Mouse (Mus musculus): Measurements from ENCODE around the gene Gpr152. TPM values are rescaled to one million over a fixed set of nuclear protein-coding genes. Genes with fewer than 3 reads are reported as not detected.

Gpr152 gene
- total RNA-seq, 2 experiments from 2014 or later = not detected

DNA sequence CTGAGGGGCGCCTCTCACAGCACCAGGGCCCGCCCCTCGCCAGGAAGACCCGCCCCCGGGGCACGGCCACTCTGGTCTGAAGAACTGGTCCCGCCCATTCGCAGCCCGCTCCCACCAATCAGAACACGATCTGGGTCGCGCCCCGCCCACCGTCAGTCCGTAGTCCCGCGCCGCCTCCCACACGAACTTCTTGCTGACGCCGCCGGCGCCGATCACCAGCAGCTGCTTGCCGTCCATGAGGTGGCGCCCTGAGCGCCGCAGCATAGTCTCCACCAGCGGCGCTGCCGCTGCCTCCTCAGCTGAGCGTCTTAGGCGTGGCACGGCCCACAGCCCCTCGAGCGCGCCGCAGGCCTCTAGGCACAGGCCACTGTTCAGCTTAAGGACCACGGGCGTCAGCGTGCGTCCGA, 29.8 kb downstream of the Gpr152 start:
- ATAC-seq (ENCODE audit: poor library complexity, severe bottlenecking) = peak; percentile 97

DNA sequence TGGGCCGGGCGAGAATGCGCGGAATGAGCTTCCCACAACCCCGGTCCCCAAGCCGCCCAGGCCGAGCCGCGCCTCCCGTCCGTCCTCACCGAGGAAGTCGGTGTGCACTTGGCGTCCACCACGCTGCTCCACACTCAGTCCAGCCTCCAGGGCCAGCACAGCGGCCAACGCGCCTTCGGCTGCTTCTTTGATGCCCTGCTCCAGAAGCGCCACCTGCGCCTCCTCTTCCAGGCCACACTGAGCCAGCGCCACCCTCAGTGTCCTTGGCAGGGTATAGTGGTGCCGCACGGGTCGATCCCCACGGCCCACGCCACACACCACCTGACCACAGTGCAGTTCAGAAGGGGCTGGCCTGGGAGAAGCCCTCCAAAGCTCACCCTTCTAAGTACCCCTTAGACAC, 30.2 kb downstream of the Gpr152 start:
- ATAC-seq (ENCODE audit: poor library complexity, severe bottlenecking) = no peak; the same call in 1 of the 2 replicates

DNA sequence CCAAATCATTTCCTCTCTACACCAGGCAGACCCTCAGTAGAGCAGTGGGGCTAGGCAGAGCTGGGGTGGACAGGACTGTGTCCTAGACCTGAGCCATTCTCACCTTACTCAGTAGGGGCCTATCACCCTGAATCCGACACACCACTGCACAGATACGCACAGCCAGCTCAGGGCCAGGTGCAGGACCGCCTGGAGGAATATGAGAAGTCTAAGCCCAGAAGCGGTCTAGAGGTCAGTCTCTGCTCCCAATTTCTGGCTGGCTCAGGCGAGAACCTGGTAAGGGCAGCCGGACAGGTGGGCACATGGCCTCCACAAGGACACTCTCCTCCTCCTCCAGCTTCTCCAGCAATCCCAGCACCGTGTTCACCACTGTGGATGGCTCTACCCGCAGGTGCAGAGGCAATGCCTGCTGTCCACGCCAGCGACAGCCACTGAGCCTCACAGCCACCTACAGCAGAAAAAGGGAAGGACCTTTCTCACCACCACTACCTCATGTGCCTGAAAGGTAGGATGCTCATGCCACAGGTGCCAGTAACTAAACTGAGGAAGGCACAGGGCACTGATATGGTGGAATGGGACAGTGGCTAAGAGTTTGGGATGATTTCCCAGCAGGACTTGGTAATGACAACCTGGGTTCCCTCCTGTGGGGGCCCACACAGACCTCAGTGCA, 31.3 kb downstream of the Gpr152 start:
- ATAC-seq (ENCODE audit: poor library complexity, severe bottlenecking) = no peak

DNA sequence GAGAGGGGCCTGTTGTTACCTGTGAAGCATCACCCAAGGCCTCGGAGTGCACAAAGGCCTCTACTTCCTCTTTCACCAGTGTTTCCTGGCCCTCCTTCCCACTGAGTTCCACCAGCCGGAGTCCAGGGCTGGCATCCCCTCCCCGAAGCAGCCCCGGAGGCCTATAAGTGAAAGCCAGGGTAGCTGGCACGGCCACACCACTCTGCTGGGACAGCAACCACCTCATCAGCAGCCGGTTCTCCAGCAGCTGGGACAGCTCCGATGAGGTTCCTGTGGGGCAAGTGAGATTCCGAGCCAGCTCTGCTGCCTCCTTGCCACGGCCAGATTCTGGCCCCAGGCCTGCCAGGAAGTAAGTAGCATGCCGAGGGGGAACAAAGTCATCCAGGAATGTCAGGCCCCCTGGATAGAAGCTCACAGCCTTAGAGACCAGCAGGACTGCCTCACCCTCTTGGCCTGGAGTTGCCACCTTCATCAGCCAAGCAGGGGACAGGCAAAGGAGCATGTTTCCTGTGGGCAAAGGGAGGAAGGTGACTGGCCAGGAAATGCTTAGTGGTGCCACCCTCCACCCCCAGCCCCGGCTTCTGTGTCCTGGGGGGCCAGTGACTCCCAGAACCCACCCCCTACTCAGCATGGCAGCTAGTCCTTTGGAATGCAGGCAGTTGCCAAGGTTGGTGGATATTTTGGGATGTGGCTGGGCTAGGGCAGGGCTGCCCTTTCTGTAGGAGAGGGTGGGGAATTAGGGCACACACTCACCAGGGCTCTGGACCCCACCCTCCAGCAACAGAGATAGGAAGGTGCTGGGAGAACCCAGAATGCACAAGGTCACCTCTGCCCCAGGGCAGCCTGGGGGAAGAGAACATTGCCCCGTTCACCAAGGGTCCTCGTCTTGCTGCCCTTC, 32.1 kb downstream of the Gpr152 start:
- peak; percentile 38 for ATAC-seq (ENCODE audit: poor library complexity, severe bottlenecking)

DNA sequence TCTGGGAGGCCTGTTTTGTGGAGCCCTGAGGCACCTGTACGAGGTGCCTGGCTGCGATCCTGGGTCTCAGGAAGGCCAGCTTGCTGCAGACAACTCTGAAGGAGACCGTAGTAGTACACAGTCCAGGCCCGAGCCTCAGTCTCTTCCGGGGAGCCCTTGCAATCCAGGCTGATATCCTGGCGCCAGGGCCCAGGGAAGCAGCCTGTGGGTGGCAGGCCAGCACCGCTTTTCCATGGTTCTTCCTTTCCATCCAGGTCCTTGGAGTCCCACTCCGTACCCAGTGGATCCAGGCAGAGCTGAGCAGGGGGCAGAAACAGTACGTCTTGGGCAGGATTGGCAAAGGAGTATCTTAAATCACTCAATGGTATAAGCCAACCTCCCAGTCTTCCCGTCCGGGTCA, 33.3 kb downstream of the Gpr152 start:
- ATAC-seq (ENCODE audit: poor library complexity, severe bottlenecking) = no peak

DNA sequence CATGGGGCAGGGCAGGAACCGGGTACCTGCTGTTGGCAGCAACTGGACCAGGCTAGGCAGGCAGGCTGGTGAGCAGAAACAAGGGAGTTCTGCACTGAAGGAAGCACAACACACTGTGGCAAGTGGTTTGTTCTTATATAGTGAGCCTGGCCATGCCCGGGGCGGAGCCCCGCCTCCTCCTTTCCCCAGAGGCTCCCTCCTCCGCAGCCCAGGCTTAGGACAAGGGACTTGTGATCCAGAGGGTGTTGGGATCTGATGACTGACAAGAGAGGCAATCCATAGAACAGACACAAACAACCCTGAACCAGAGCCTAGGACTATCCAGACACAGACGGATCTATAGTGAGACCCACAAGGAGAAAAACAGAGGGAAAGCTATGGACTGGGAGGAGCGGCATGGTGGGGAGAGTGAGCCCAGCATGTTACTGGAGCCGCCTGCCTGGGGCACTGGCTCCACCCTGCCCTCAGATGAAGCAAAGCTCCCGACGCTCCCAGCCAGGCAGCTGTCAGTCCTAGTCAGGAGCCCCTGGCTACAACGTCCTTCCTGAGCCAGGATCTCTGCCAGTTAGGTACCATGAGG, 35.9 kb downstream of the Gpr152 start, which contains the start of gene Carns1:
Carns1 (minus strand) TSS at position 112 of the 580 bp plus-strand sequence.
- no peak for ATAC-seq (ENCODE audit: poor library complexity, severe bottlenecking)

DNA sequence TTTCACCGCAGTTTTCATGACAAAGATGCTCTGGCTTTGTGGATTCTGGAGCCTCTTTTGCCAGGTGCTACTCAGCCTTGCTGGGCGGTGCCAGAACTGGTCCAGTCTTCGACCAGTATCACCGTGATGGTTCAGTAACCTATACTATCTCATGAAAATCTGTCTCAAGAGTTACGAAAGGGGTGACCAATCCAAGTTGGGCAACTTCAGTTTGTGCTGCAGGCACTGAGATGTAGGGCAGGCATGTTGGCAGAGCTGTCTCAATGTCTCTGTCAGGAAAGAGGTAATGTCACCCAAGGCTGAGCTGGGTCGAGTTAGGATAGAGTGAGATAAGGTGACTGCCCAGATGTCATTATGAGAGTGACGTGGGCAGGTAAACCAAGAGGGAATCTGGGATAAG, 40.8 kb downstream of the Gpr152 start:
- ATAC-seq (ENCODE audit: poor library complexity, severe bottlenecking) = peak; percentile 70

DNA sequence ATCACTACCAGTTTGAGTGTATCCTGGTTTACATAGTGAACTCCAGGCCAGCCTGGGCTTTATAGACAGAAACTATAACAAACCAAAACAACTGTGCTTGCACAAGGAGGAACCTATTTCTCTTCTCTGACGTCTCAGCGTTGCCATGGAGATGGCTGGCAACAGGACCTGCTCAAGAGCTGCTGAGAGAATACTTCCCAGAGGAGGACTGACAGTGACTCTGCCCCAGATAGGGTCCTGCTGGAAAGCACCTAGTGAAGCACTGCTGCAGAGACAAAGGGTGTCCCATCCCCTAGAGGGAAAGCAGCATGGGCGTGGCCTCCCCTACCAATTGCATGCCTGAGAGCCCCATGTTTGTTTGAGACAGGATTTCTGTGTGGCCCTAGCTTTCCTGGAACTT, 42.3 kb downstream of the Gpr152 start:
- ATAC-seq (ENCODE audit: poor library complexity, severe bottlenecking) = peak; percentile 81

DNA sequence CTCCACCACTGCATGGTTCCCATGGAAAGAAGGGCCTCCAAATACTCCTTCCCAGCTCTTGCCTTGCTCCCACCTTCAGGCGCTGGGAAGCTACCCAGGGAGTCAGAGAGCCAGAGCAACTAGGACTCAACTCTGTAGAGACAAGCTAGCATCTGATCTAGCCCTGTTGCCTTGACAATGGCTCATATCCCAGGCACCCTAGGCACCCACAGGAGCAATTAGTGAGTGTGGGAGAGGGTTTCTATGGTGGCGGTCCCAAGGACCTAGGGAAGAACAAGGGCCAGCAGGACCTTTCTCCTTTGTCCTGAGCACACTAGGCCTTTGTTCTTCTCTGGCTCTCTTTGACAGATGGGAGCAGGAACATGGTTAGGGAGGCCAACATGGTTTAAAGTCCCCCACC, 44.1 kb downstream of the Gpr152 start:
- ATAC-seq (ENCODE audit: poor library complexity, severe bottlenecking) = no peak

DNA sequence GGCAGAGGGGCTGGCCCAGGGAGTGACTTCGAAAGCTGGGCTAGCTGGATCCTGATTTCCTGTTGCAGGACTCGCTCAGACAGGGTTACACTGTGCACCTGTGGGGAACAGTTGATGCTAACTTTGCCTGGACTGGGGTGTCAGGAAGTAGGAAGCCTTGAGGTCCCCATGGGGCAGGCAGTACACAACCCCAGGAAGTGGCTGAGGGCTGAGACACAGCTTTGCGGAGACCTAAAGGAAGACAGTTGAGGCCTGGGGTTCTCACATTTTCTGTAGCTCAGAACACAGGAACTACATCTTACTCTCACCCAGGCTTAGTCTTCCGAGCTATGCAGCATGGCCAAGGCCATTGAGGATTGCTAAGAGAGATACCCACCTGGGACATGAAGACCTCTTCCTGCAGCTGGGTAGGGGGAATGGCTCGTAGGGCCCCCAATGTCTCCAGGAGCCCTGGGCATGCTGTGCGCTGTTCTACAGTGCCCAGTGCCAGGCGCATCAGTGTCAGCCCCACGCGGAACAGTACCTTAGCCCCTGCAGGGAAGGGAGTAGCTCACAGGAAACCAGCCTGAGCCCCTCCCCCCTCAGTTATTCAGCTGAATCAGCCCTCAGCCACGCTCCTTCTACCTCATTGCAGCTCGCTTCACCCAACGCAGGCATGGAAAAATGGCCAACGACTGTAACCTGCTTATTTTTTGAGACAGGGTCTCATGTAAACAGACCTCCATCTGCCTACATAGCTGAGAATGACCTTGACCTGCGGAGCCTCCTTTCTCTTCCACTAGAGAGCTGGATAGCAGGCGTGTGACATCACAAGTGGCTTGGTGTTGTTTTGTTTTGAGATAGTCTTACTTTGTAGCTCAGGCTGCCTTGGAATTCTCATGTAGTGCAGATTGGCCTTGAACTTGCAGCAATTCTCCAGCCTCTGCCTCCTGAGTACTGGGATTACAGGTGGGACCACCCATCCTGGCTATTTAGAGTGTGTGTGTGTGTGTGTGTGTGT, 45.7 kb downstream of the Gpr152 start:
- peak; percentile 55 for ATAC-seq (ENCODE audit: poor library complexity, severe bottlenecking)

DNA sequence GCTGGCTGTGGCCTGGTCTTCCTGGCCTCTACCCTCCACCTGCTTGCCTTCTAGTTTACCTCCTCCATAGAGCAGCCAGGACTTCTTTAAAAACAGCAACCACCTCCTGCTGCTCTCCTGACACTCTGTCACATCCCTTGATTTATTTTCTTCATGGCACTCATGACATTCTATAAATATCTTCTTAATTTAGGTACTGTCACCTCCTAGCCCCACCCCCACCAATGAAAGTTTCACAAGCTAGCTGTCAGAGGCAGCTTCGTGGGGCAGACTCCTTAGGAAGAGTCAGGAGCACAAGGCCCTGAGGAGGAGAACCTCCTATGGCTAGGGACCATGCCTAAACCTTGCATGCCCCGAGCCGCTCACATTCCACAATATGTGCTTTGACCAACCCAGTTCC, 47.7 kb downstream of the Gpr152 start:
- no peak for ATAC-seq (ENCODE audit: poor library complexity, severe bottlenecking)

DNA sequence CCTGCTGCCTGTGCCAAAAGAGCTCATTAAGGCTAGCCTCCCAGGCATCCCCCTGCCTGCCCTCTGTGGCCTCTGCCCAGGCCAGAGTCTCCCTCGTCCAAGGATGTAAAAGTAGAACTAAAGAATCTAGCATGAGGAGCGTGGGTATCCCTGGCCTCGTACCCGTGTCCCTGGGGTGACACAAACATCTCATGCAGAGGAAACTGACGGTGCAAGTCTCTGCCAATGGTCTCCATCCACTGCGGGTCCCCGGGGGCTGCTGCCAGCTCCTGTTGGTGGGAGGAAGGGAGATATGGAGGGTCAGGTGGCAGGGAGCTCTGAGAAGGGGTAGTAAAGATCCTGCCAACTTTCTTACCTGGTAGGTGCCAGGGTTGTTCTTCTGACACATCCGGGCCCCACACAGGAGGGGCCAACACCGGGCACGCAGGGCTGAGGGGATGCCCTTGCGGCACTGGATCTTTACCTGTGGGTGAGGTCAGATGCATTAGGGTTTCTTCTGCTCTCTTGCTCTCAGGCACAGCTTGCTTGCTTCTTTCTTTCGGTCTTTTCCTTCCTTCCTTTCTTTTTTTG, 49.5 kb downstream of the Gpr152 start:
- ATAC-seq (ENCODE audit: poor library complexity, severe bottlenecking) = no peak

DNA sequence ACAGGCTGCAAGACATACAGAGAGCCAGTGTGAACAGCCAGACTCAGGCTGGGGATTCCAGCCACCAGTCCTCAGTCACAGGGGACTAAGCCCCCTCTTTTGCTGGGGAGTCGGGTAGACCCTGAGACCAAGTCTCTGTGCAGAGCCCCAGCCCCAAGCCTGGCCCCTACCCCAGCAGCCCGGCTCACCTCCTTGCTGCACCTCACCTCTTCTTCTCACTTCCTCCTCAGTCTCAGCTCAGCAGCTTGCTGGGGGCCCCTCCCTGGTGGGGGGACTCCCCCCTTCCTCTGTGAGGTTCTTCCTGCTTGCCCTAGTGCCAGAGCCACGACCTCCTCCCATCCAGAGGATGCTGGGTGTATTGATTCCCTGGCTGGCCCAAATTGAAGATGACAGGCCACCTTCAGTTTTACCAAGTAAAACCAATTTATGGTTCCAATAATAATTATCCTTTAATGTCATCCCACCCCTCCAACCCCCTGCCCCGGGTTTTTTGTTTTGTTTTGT, 51.3 kb downstream of the Gpr152 start, which contains the start of gene Tbc1d10c:
Tbc1d10c (minus strand) TSS at position 454 of the 504 bp plus-strand sequence.
- ATAC-seq (ENCODE audit: poor library complexity, severe bottlenecking) = peak; percentile 72

DNA sequence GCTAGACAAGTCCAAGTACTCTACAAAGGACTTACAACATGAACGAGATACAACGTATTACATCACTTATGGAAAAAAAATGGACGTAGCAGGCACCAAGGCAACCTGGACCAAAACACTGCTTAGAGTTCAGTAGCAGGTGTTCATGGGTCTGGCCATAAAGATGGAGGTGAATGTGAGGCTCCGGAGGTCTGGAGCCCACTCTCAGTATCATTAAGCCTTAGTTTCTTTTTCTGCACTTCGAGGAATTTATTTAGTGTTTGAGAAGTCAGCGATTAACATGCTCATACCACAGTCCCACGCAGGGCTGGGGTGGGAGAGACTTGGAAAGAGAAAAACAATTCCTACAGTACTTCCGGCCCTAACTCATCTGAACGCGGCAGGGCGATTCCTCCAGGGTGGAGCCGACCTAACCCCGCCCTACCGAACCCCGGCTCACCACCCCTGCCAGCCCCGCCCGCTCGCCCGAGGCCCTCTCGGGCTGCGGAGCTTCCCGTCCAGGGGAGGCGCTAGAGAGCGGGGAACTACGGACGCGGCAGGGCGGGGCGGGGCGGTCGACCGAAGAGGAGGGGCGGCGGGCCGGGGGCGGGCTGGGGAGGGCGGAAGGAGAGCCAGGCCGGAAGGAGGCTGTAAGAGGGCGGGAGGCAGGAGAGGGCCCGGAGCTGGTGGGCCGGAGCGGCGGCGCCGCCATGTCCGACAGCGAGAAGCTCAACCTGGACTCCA, 52.1 kb downstream of the Gpr152 start, which contains the start of gene Ppp1ca:
Ppp1ca (plus strand) TSS at position 538 of the 723 bp plus-strand sequence.
- ATAC-seq (ENCODE audit: poor library complexity, severe bottlenecking) = peak; percentile 94

DNA sequence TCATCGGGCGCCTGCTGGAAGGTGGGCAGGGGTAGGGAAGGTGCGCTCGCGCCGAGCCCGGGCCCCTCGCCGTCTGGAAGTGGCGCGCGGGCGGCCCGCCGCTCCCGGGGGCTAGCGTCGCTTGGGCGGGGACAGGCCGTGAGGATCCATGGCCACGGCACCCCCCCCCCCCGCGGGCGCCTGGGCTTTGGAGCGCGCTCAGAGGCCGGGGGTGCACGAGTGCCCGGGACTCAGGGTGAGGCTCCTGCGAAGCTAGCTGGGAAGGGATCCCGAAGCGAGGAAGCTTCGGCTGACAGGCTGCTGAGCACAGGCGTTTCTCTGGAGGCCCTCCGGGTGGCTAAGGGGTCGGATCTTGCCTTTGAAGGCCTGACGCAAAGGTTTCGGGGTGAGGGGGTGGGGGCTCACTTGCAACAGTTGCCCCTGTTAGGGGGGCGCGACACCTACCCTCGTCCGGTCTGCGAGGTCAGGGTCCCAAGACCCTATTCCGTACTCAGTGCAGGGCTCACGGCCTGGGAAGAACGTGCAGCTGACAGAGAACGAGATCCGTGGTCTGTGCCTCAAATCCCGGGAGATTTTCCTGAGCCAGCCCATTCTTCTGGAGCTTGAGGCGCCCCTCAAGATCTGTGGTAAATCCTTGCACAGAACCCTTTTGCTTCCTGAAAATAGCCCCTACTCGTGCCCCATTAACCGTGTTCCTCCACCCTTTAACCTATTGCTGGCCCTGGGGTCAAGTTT, 52.8 kb downstream of the Gpr152 start:
- no peak for ATAC-seq (ENCODE audit: poor library complexity, severe bottlenecking)

DNA sequence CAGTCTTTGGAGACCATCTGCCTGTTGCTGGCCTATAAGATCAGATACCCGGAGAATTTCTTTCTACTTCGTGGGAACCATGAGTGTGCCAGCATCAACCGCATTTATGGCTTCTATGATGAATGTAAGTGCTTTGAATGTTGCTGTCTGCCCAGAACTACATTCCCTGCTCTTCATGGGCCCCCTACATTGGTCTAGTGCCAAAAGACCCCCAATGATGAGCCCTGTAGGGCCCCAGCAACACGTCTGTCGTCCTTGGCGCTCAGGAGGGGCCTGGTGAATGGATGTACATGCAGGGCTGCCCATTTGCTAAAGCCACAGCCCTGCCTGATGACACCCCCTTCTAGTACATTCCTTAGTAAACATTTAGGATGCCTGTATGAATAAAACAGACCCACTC, 53.5 kb downstream of the Gpr152 start:
- ATAC-seq (ENCODE audit: poor library complexity, severe bottlenecking) = no peak

DNA sequence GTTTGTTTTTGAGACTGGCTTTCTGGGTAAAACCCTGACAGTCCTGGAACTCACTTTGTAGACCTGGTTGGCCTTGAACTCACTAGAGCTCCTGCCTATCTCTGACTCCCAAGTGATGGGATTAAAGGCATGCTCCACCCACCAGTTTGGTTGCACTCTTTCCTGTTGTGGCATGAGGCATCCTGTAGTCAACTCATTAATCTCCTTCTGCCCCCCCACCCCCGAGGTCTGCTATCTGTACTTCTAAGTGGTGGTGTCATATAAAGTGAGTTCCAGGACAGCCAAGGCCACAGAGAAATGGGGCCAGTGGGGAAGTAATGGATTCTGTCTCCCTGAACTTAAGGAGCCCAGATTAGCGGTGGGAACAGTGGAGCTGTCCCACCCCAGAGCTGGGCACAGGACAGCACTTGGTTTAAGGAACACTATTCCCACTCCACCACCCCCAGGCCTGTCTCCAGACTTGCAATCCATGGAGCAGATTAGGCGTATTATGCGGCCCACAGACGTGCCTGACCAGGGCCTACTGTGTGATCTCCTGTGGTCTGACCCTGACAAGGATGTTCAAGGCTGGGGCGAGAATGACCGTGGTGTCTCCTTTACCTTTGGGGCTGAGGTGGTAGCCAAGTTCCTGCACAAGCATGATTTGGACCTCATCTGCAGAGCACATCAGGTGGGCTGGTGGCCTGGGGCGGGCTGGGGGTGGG, 54.6 kb downstream of the Gpr152 start:
- no peak for ATAC-seq (ENCODE audit: poor library complexity, severe bottlenecking)
